Comparison of ENCODE assay signal across 13 mouse cellular contexts in the genomic region with DNA sequence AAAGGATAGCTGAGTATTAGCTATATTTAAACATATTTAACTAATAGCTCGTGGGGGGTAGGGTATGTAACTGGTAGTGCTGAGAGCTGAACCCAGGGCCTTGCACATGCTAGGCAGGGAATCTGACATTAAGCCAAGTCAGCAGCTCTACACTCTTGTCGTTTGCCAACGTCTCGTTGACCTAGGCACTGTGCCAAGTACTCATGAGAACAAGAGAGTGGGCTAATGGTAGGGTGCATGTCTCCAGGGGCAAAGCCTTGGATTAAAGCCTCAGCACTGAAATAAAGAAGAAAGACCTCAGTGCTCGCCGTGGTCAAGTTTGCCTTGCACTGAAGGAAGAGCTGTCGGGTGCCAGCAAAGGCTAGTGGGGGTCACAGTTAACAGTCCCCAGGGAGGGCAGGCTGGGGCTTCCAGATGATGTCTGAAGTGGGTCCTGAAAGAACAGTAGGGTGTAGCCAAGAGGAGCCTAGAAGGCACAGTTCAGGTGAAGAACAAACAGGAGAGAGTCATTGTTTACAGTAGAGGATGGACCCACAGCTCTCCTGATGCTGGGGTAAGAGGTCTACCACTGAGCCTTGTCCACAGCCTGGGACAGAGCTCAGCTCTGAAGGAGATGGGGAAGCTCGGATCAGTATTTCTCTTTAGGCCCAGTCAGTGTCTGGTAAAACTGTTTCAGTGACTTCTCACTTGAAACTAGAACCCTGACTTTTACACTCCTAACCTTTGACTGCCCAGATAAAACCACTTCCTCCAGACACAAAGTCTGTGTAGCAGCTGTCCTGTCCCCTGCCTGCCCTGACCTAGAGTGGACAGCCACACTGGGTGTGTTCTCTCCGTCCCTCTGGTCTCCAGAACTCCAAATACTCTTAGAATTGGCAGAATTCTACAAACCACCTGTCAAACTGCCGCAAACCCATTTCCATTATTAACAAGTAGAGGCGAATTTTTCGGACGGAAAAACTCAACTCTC.
DNase-seq lines count a peak whose midpoint lies in the region; ATAC-seq and TF ChIP-seq lines count a peak whose summit lies in the region.
"Had no signal": no experiment of that assay in that cellular context is flagged by ENCODE, and none has a peak within 500 bp of the region (broad histone marks: within the 10 kb centered on the region; RNA-seq: fewer than 3 reads in every experiment).

No protein-coding gene starts in this region.

- H3K27ac ChIP-seq in gastrocnemius, adult 2 months: peak overlapping the region; percentile 20; the same call in 1 of the 2 replicates
- no peak overlapping the region for H3K27ac ChIP-seq in midbrain, embryonic 14.5 days (replicated peaks; ENCODE audit: low read depth, low read length)
- no peak overlapping the region for H3K27ac ChIP-seq in midbrain, embryonic 10.5 days (replicated peaks)
- H3K27ac ChIP-seq in small intestine, adult 2 months (ENCODE audit: insufficient read depth, low read depth, low read length): peak overlapping the region; percentile 44; the same call in 1 of the 2 replicates
- no peak overlapping the region for H3K27ac ChIP-seq in hindbrain, embryonic 14.5 days
- H3K27ac ChIP-seq: embryonic facial prominence, embryonic 13.5 days; liver, embryonic 15.5 days; stomach, embryonic 15.5 days had no signal

- WGBS in midbrain, embryonic 14.5 days: 83% methylated on average over 13 of the region's 13 CpGs
- WGBS in midbrain, embryonic 10.5 days: 92% methylated on average over 13 of the region's 13 CpGs
- WGBS in small intestine, adult 2 months: 67% methylated on average over 13 of the region's 13 CpGs
- 78% methylated on average over 13 of the region's 13 CpGs for WGBS in hindbrain, embryonic 14.5 days

- ATAC-seq in midbrain, embryonic 14.5 days (ENCODE audit: low FRiP score, low TSS enrichment): no peak
- ATAC-seq in hindbrain, embryonic 14.5 days (ENCODE audit: low FRiP score): no peak
- ATAC-seq: intestine, postnatal 0 days had no signal

- no peaks in the 10 kb centered on the region for H3K27me3 ChIP-seq in midbrain, embryonic 14.5 days (ENCODE audit: control insufficient read depth, insufficient read depth, low read length)
- peaks cover 17% of the 10 kb centered on the region for H3K27me3 ChIP-seq in midbrain, embryonic 10.5 days (ENCODE audit: low read depth, poor library complexity, severe bottlenecking)
- no peaks in the 10 kb centered on the region for H3K27me3 ChIP-seq in small intestine, adult 2 months (ENCODE audit: control insufficient read depth, insufficient read depth, low read length)
- no peaks in the 10 kb centered on the region for H3K27me3 ChIP-seq in hindbrain, embryonic 14.5 days (ENCODE audit: control insufficient read depth, insufficient read depth, low read length)
- H3K27me3 ChIP-seq: stomach, embryonic 15.5 days had no signal

- intact Hi-C loops in gastrocnemius, adult 2 months (cut with DNase I): no loop called here

- TF ChIP-seq POLR2A in small intestine, adult 2 months (IDR thresholded peaks at IDR 0.05; ENCODE audit: low read depth, low read length): no peak

- no peaks in the 10 kb centered on the region for H3K4me1 ChIP-seq in midbrain, embryonic 14.5 days (ENCODE audit: control insufficient read depth, insufficient read depth, low read length)
- H3K4me1 ChIP-seq in midbrain, embryonic 10.5 days: peaks cover 5% of the 10 kb centered on the region
- H3K4me1 ChIP-seq in small intestine, adult 2 months (ENCODE audit: control insufficient read depth, insufficient read depth, insufficient read length, low read length): peaks cover 21% of the 10 kb centered on the region; the same call in 1 of the 2 replicates
- H3K4me1 ChIP-seq in hindbrain, embryonic 14.5 days (replicated peaks; ENCODE audit: control insufficient read depth, insufficient read depth, low read length): no peaks in the 10 kb centered on the region
- H3K4me1 ChIP-seq: stomach, embryonic 15.5 days had no signal

- H3K4me2 ChIP-seq in midbrain, embryonic 14.5 days (ENCODE audit: low read length): no peak overlapping the region
- H3K4me2 ChIP-seq in hindbrain, embryonic 14.5 days (replicated peaks): no peak overlapping the region
- H3K4me2 ChIP-seq: embryonic facial prominence, embryonic 13.5 days; liver, embryonic 15.5 days; stomach, embryonic 15.5 days had no signal

- no peak overlapping the region for H3K4me3 ChIP-seq in gastrocnemius, adult 2 months
- no peak overlapping the region for H3K4me3 ChIP-seq in midbrain, embryonic 14.5 days (replicated peaks; ENCODE audit: low read depth, low read length)
- no peak overlapping the region for H3K4me3 ChIP-seq in midbrain, embryonic 10.5 days
- no peak overlapping the region for H3K4me3 ChIP-seq in small intestine, adult 2 months (ENCODE audit: low read depth, low read length)
- no peak overlapping the region for H3K4me3 ChIP-seq in hindbrain, embryonic 14.5 days (replicated peaks; ENCODE audit: low read length)
- H3K4me3 ChIP-seq: embryonic facial prominence, embryonic 13.5 days; liver, embryonic 15.5 days; myocyte; stomach, embryonic 15.5 days had no signal

- H3K9ac ChIP-seq in midbrain, embryonic 14.5 days (replicated peaks; ENCODE audit: low read length): no peak overlapping the region
- H3K9ac ChIP-seq in hindbrain, embryonic 14.5 days: no peak overlapping the region
- H3K9ac ChIP-seq: embryonic facial prominence, embryonic 13.5 days; liver, embryonic 15.5 days; stomach, embryonic 15.5 days had no signal

- no peaks in the 10 kb centered on the region for H3K9me3 ChIP-seq in midbrain, embryonic 14.5 days (ENCODE audit: control insufficient read depth, low read length)
- H3K9me3 ChIP-seq in midbrain, embryonic 10.5 days (replicated peaks): no peaks in the 10 kb centered on the region
- H3K9me3 ChIP-seq in hindbrain, embryonic 14.5 days (ENCODE audit: control insufficient read depth, low read length): no peaks in the 10 kb centered on the region
- H3K9me3 ChIP-seq: embryonic facial prominence, embryonic 13.5 days; liver, embryonic 15.5 days; stomach, embryonic 15.5 days had no signal

- no peaks in the 10 kb centered on the region for H3K36me3 ChIP-seq in midbrain, embryonic 14.5 days (ENCODE audit: control insufficient read depth, insufficient read depth, low read length)
- no peaks in the 10 kb centered on the region for H3K36me3 ChIP-seq in midbrain, embryonic 10.5 days
- no peaks in the 10 kb centered on the region for H3K36me3 ChIP-seq in small intestine, adult 2 months (ENCODE audit: control insufficient read depth, insufficient read depth, low read length)
- no peaks in the 10 kb centered on the region for H3K36me3 ChIP-seq in hindbrain, embryonic 14.5 days (replicated peaks; ENCODE audit: control insufficient read depth, insufficient read depth)
- H3K36me3 ChIP-seq: embryonic facial prominence, embryonic 13.5 days; liver, embryonic 15.5 days; stomach, embryonic 15.5 days had no signal

- no peak for TF ChIP-seq CTCF in gastrocnemius, adult 2 months (IDR thresholded peaks at IDR 0.05)
- TF ChIP-seq CTCF in small intestine, adult 2 months (IDR thresholded peaks at IDR 0.05; ENCODE audit: extremely low read depth, insufficient read length, insufficient replicate concordance, low read depth, low read length): no peak

- DNase-seq in gastrocnemius, adult 2 months: no peak
- DNase-seq in gastrocnemius, postnatal 25 days: no peak
- DNase-seq in midbrain, embryonic 14.5 days: peak; percentile 39
- no peak for DNase-seq in midbrain, embryonic 10.5 days (ENCODE audit: low spot score)
- peak; percentile 69 to 78 for DNase-seq in lung, adult 18-20 months
- no peak for DNase-seq in hindbrain, embryonic 14.5 days (ENCODE audit: low spot score)
- DNase-seq: cerebellum, adult 11-12 months had no signal

Comparison
In these comparisons a context has a peak if more than half of its experiments do, and no peak if none do; other contexts are left out.
1. DNase-seq: peak in midbrain, embryonic 14.5 days (single experiment) and lung, adult 18-20 months (2 of 2); none in gastrocnemius, adult 2 months (single experiment), gastrocnemius, postnatal 25 days (single experiment), midbrain, embryonic 10.5 days (single experiment) and hindbrain, embryonic 14.5 days (single experiment).
2. H3K27ac ChIP-seq: peak in gastrocnemius, adult 2 months (single experiment) and small intestine, adult 2 months (single experiment); none in midbrain, embryonic 14.5 days (single experiment), midbrain, embryonic 10.5 days (single experiment) and hindbrain, embryonic 14.5 days (single experiment).